Mouse (Mus musculus) urinary bladder, postnatal 10 days (tissue): ENCODE data around the gene Dnaic1.
"Not testable (repeated sequence)": the region's sequence is repeated elsewhere in the genome, so short reads cannot be mapped to it uniquely, and the experiment has no call there.

Source experiments
- DNase-seq: peaks from one replicate; pipeline ENCODE4 v3.0.0; 2022; ENCODE audit warnings: low spot score

The Dnaic1 gene

DNA sequence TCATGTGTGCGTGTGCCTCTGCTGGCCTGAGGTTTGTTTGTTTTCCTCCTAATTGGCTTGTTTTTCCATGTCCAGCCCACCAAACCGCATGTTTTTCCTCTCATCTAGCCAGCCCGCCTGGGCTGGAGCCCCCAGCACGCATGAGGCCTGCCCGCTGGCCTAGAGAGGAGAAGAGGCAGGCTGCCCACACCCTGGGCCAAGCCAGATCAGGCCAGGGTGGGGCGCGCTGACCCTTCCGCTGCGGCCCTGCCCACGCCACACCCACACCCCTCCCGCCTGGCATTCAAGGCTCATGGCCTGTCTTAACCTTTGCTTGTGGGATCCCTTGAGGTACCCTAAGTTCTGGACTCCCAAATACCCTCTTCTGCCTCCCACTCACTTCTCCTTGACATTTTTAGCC, 97.1 kb downstream of the Dnaic1 start:
- DNase-seq, result no peak

DNA sequence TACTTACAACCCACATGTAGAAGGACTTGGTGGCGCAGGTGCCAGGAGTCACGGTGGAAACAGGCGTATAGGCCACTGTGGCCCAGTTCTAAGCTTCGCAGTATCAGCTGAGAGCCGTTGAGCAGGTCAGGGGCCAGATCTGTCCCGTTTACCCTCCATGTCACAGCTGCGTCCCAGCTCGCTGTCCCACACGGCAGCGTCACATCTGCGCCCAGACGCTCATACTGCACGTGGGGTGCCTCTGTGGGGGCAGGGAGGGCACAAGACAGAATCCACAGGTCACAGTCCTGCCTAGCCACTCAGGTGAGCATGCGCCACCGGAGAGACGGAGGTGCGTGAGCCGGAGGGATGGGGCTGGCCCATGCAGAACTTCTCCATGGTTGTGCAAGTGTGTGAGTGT, 101.3 kb downstream of the Dnaic1 start:
- DNase-seq, result no peak

DNA sequence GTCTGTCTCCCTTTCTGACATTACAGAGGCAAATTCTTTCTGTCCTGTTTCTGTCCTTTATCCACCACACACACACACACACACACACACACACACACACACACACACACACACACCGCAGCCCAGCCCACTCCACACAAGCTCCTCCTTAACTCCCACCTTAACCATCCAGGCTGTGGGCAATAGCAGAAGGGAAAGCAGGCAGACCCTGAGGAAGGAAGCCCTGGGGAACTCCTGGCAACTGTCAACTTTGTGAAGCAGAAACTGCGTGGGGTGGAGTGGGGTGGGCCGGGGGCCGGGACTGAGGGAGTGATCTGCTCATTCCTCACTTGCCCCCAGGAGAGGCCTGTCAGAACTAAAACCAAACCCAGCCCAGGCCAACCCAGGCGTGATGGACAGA, 101.9 kb downstream of the Dnaic1 start:
- no peak for DNase-seq

DNA sequence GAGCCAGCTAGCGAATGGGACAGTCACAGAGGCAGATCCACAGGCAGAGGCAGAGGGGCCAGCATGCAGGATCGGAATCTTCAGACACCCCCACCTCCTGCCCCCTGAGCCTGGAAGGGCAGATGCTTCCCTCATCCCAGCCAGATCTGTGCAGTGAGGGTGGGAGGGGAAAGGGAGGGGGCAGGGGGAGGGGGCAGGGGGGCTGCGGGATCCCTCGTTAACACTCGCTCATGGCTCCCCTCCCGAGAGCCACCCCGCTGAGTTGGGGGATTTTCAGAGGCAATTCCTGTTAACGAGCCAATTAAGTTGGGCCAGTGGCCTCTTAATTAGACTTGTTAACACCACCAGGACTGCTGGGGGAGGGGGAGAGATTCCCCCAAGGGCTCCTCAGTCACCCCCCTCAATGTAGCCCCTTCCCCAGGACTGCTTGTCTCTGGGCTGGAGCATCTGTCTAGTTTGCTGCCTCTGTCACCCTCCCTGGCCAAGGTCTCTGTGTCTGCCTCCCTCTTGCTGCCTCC, 102.4 kb downstream of the Dnaic1 start:
- DNase-seq, result no peak

DNA sequence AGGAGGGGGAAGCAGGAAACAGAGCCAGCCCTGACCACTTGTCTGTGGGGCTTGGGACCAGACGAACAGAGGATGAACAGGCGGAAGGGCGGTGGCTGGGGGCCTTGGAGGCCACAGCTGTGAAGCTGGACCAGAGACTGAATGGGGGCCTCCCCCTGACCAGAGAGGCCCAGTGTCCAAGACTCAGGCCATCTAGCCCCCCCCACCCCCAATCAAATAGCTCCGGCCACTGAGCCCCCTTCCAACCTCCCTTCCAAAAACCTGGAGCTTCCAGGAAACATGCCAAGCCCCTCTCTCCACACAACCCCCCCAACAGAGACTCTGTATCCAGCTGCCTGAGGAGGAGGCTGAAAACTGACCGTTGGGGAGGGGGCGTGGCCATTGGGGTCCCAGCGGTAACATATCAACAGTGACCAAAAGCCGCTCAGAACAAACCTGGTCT, 103.0 kb downstream of the Dnaic1 start:
- DNase-seq, result no peak

DNA sequence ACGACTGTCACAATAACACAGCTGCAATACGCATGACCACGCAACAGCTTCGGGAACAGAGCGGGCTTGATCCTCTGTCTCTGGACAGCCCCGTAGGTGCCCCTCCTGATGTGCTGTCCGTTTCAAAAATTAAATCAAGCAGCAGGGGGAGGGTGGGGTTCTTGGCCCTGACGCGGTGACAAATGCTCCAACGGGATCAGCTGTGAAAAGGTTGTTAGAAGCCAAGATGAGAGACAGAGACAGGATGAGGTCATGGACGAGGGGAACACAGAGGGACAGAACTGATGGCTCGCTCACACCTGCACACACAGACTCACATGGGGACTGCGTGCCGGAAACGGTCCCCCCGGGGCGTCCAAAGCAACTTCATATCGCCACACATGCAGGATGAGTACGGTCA, 103.6 kb downstream of the Dnaic1 start:
- DNase-seq, result no peak

DNA sequence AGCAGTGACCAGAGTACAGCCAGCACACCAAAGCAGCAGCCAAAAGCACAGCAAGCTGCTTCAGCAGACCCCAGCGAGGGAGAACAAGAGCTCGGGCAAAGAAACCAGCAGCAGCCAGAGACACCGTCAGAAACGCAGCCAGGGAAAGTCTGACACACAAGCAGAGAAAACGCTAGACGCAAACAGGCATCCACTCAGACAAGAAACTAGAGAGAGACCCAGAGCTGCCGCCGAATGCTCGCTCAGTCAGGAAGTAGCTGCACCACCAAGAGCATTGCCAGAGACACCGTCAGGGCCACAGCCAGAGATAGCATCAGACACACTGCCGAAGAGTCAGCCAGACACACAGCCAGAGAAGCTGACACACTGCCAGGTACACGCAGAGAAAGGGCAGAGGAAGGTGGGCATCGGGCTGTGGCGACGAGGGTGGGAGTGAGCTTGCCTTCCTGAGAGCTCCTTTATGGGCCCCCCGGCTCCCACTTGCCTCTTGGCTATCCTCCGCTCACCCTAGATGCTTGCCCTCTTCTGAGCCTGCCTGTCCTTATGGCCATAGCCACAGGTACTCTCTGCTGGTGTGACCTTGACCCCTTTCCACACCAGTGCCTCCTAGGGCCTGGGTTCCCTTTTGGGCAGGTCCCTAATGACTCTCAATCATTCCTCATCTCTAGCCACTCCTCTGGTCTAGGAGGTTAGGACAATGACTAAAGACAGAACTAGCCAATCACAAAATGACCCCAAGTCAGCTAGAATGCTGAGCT, 106.9 kb downstream of the Dnaic1 start:
- no peak for DNase-seq

DNA sequence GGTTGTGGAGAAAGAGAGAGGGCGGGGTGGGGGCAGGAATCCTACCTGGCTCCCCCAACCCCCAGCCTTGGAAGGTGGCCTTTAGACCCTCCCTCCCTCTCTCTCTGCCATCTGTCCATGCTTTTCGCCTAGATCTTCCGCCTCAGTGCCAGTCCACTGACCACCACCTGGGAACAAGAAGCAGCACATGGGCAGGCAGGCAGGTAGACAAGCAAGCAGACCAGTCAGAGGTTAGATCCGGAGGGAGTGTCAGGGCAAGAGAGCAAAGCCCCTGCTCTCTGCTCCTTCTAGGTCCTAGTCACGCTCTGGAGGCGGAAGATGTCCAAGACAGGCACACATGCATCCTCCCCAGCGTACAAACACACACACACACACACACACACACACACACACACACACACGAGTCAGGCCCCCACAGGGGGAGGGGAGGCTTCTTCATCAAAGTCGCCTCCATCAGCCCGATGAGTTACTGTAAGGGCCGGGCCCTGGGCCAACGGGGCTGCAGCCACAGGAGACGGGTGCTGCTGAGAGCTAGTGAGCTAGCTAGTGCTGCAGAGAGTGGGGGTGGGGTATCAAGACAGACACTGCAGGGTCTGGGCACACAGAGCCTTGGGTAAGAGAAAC, 107.5 kb downstream of the Dnaic1 start:
- DNase-seq, result no peak

DNA sequence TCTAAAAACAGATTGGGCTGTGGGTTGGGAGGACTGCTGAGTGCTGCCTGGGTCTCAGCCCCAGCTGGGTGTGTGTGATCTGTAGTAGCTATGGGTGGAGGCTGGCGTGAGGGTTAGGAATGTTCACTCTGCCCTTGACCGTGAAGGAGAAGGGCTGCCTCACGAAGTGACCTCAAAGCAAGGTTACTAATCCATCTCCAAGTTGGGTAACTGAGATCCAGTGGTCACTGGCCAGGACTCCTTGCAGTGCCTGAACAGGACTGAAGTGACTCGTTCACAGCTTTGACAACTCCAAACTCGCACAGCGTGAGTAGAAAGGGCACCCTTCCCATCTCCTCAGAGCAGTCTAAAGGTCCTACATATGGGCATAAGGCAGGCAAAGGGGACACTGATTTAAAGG, 109.3 kb downstream of the Dnaic1 start:
- no peak for DNase-seq

DNA sequence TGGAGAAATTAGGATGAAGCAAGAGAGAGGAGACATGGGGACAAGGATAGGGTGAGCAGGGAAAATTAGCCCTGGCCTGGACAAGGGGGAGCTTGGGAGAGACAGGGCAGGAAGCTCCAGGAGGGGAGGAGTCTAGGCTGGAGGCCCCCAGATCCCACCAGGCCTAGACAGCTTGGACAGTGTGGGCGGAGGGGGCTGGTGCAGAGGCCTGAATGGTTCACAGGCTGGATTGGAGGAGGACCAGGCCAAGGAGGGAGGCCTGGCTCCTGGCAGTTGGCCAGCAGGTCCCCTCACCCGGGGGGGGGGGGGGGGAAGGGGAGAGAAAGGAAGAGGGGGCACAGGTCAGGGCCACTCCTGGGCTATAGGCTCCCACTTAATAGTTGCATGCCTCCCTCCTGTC, 109.7 kb downstream of the Dnaic1 start:
- no peak for DNase-seq

DNA sequence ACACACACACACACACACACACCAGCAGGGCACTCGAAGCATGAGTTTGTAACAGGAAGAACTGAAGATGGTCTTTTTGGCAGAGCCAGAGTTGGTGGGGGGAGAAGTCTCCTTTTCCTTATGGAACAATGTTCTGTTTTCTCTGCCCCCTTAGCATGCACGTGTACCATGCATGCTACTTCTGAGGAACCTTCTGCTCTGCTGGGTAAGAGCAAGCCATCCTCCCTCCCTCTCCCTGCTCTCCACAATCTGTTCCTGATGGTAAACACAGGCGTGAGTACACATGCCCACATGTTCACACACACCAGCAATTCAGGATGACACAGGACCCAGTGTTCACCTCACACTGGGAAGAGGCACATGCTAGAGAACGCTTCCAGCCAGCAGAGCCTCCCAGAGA, 111.6 kb downstream of the Dnaic1 start:
- DNase-seq, result no peak

DNA sequence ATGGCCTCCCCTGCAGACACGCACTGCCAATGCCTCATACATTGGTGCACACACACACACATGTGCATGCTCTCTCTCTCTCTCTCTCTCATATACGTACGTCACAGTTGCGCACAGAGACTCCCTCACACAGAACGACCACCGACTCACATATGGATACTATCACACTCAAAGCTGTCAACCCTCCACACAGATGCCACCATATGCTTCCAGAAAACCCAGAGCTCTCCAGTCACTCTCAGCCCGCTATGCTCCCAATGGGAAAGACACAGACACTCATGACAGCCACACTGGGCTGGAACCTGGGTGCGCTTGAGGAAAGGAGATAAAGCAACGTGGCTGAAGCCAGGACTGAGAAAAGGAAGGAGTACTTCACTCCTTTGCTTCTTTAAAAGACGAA, 112.4 kb downstream of the Dnaic1 start:
- no peak for DNase-seq

DNA sequence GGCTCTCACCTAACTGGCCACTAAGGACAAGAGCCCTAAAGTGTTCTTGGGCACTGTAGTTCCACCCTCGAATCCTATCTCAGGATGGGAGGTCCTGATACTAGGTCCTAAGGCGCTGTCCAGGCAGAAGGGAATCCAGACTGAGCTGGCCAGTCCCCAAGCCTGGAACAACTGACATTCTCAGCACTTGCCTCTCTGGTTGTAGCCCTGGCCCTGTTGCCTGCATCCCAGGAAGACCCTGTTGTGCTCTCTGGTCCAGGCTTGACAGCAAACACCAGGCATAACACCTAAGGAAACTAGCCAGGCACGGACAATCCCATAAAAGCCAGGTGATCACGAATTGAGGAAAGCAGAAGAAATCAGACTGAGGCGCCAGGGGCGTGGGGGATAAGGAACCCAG, 113.2 kb downstream of the Dnaic1 start:
- DNase-seq, result no peak

DNA sequence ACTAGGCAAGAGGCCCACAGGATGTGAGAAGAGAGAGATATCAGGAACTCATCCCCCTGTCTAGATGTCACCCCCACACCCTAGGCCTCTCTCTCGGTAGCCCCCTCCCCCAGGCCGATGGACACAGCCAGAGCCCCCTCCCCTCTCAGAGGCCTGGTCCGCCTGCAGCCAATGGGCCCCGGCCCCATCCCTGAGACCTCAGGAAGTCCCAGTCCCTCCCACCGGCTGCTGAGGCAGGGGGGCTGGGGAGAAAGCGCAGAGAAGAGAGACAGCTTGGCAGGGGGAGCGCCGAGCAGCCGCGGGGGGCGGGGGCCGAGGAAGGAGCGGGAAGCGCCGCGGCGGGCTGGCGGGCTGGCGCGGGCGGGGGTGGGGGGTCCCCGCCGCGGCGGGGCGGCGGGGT, 113.7 kb downstream of the Dnaic1 start:
- not testable (repeated sequence) for DNase-seq

DNA sequence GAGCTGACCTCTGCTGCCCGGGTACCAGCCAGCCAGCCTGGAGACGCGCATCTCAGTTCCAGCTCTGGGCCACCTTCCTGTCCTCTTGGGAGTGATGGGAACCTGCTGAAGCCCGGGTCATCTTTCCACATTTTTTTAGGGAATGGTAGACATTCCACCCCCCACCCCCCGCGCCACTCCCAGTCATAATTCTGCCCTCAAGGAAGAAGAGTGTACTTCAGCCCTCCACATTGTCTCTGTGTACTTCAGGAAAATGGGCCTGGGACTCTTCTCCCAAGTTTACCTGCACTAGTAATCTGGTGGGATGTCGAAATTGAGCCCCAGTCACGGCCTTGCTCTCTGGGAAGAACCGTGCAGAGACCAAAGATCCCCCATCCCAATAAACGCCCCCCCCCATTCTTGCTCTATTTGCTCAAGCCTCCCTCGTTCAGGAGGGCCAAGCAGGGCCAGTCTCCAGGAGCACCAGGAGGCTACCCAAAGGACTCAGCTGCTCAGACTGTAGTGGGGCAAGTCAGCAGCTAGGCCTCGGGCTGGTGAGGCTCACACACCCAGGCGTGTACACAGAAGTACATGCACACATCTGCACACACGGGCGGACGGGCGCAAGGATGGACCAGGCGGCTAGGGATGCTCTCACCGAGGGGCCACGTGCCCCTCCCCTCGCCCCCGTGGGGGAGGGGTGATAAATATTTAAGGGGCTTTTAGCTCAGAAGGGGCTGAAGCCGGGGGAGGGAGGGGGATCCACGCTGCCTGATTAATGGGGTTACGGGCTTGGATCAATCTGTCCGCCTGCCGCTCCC, 114.8 kb downstream of the Dnaic1 start:
- DNase-seq, result not testable (repeated sequence)

DNA sequence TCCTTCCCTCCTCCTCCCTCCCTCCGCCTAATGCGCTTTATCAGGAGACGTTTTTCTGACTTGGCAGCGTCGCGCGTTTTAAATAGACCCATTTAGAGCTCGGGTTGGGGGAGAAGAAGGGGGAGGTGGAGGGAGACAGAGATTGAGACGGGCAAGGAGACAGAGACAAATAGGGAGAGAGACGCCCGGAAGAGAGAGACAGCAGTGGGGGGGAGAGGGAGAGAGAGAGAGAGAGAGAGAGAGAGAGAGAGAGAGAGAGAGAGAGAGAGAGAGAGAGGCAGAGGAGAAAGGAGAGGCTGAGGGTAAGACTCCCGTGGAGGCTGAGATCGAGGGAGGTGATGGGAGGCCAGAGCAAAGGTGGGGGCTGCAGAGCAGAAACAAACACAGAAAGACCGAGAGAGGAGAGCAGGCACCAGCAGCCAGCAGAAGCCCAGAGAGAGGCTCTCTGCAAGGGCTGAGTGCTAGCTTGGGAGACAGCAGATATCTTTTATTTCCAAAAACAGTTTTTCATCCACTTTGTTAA, 115.4 kb downstream of the Dnaic1 start:
- DNase-seq, result not testable (repeated sequence)

DNA sequence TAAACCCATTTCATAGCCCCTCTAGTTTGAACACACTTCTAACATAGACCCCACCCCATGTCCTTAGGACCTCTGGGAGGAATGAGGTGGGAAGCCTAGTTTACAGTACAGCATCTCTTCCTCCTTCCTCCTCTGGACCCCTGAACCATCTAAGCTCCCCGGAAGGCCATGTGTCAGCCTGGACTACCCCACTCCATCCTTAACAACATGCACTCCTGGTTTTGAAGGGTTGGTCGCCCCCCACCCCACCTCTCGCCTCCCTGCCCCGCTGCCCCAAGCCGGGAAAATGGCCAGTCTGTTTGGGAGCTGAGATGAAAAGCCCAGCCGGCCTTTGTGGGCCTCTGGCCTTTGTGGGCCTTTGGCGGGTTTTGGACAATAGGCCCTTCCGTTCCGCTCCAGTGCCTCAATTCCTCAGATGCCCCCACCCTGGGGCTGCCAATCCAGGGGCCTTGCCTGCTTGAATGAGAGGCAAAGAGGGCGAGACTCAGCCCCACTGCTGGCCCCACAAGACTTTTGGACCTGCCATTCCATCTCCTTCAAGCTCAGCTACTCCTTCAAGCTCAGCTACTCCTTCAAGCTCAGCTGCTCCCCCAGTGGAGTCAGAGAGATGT, 116.4 kb downstream of the Dnaic1 start:
- not testable (repeated sequence) for DNase-seq
